Mouse (Mus musculus): ENCODE measurements around the gene Mrm2.
"Not testable (repeated sequence)": the region's sequence is repeated elsewhere in the genome, so short reads cannot be mapped to it uniquely, and the experiment has no call there.

The Mrm2 gene

GRCm38 (mm10) chr5:140331615-140332512 is at the start of gene Mrm2:
TSS of gene Mrm2 (minus strand) at chr5:140331898.
- peak; percentile 75 for DNase-seq

GRCm38 (mm10) chr5:140381156-140381555 is 49.5 kb upstream of the Mrm2 start:
- no peak for DNase-seq

GRCm38 (mm10) chr5:140379299-140379698 is 47.6 kb upstream of the Mrm2 start:
- no peak for DNase-seq

GRCm38 (mm10) chr5:140378121-140378853 is 46.6 kb upstream of the Mrm2 start:
- DNase-seq = no peak

GRCm38 (mm10) chr5:140375249-140375829 is 43.6 kb upstream of the Mrm2 start:
- no peak for DNase-seq

GRCm38 (mm10) chr5:140374226-140374625 is 42.5 kb upstream of the Mrm2 start:
- peak; percentile 10 for DNase-seq

- no peak for DNase-seq
Measured at GRCm38 (mm10) chr5:140373711-140374110, 42.0 kb upstream of the Mrm2 start.

GRCm38 (mm10) chr5:140371671-140372070 is 40.0 kb upstream of the Mrm2 start:
- peak; percentile 18 for DNase-seq

- DNase-seq = no peak
Measured at GRCm38 (mm10) chr5:140370446-140371254, 39.0 kb upstream of the Mrm2 start.

- no peak for DNase-seq
Measured at GRCm38 (mm10) chr5:140369466-140369865, 37.8 kb upstream of the Mrm2 start.

- no peak for DNase-seq
Measured at GRCm38 (mm10) chr5:140368926-140369325, 37.2 kb upstream of the Mrm2 start.

- not testable (repeated sequence) for DNase-seq
Measured at GRCm38 (mm10) chr5:140368126-140368525, 36.4 kb upstream of the Mrm2 start.

GRCm38 (mm10) chr5:140364415-140364814 is 32.7 kb upstream of the Mrm2 start:
- no peak for DNase-seq

- DNase-seq = no peak
Measured at GRCm38 (mm10) chr5:140359930-140360674, 28.4 kb upstream of the Mrm2 start.

GRCm38 (mm10) chr5:140357466-140357865 is 25.8 kb upstream of the Mrm2 start:
- DNase-seq = no peak

- no peak for DNase-seq
Measured at GRCm38 (mm10) chr5:140355934-140356333, 24.2 kb upstream of the Mrm2 start.

GRCm38 (mm10) chr5:140352352-140352751 is 20.7 kb upstream of the Mrm2 start:
- no peak for DNase-seq

GRCm38 (mm10) chr5:140350731-140351497 is 19.2 kb upstream of the Mrm2 start:
- DNase-seq = no peak

- DNase-seq = no peak
Measured at GRCm38 (mm10) chr5:140349882-140350281, 18.2 kb upstream of the Mrm2 start.

GRCm38 (mm10) chr5:140346050-140346449 is 14.4 kb upstream of the Mrm2 start:
- DNase-seq = no peak

GRCm38 (mm10) chr5:140345244-140345643 is 13.5 kb upstream of the Mrm2 start:
- DNase-seq = no peak

Measured in right cerebral cortex, postnatal 4 days (tissue).